Mouse (Mus musculus): ENCODE data around the gene Brwd1. TPM values are rescaled to one million over a fixed set of nuclear protein-coding genes. Genes with fewer than 3 reads are reported as not detected.
A peak's percentile ranks its signal among the peaks of the same experiment; 100 is the strongest.

The Brwd1 gene
- polyA plus RNA-seq, 1 experiment from 2014 or later: 12.1 TPM

- ATAC-seq (ENCODE audit: insufficient read depth): no peak
- Histone ChIP-seq H3K9ac (no peak overlapping the region), H3K27me3 (peaks cover 34% of the 10 kb centered on the region), H3K4me3 (replicated peaks) (no peak overlapping the region), H3K4me2 (peak overlapping the region; percentile 93; the same call in 1 of the 2 replicates), H3K27ac (replicated peaks) (no peak overlapping the region), H3K36me3 (replicated peaks) (peaks cover 16% of the 10 kb centered on the region; the same call in 1 of the 2 replicates), H3K4me1 (replicated peaks) (peaks cover 34% of the 10 kb centered on the region), H3K9me3 (replicated peaks) (no peaks in the 10 kb centered on the region)
- WGBS (ENCODE audit: insufficient replicate concordance): 76% methylated on average over 7 of the region's 7 CpGs
Observed at GRCm38 (mm10) chr16:96080524-96080923, 1.8 kb downstream of the Brwd1 start.

GRCm38 (mm10) chr16:96068364-96068763, 14.0 kb downstream of the Brwd1 start:
- Histone ChIP-seq H3K36me3 (replicated peaks) (peaks cover 48% of the 10 kb centered on the region), H3K4me3 (replicated peaks) (no peak overlapping the region), H3K4me2 (no peak overlapping the region), H3K9me3 (replicated peaks) (no peaks in the 10 kb centered on the region), H3K27ac (replicated peaks) (no peak overlapping the region), H3K27me3 (no peaks in the 10 kb centered on the region), H3K4me1 (replicated peaks) (no peaks in the 10 kb centered on the region), H3K9ac (no peak overlapping the region)
- WGBS (ENCODE audit: insufficient replicate concordance): 55% methylated on average over 6 of the region's 6 CpGs
- ATAC-seq (ENCODE audit: insufficient read depth): no peak

GRCm38 (mm10) chr16:96066174-96066573, 16.2 kb downstream of the Brwd1 start:
- Histone ChIP-seq H3K9me3 (replicated peaks) (no peaks in the 10 kb centered on the region), H3K4me3 (replicated peaks) (no peak overlapping the region), H3K36me3 (replicated peaks) (peaks cover 60% of the 10 kb centered on the region), H3K27ac (replicated peaks) (peak overlapping the region; percentile 29; the same call in 1 of the 2 replicates), H3K27me3 (no peaks in the 10 kb centered on the region), H3K4me1 (replicated peaks) (no peaks in the 10 kb centered on the region), H3K4me2 (no peak overlapping the region), H3K9ac (no peak overlapping the region)
- peak; percentile 65 for ATAC-seq (ENCODE audit: insufficient read depth)
- 60% methylated on average over 12 of the region's 12 CpGs for WGBS (ENCODE audit: insufficient replicate concordance)

DNA sequence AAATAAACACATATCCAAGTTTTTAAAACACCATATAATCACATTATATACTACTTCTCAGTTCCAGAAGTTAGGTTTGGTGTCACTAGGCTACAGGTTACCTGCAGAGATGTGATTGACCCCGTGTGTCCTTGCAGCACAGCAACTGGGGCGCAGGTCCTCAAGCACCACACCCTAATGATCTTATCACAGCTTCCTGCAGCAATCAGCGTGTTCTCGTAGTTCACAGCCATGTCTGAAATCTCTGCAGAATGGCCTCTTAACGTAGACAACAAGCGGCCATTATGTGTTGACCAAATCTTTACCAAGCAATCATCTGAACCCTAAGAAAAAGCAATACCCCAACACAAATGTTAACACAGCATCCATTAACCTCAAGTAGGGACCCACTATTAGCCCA, 17.7 kb downstream of the Brwd1 start:
- WGBS (ENCODE audit: insufficient replicate concordance): 68% methylated on average over 6 of the region's 6 CpGs
- Histone ChIP-seq H3K27ac (replicated peaks) (no peak overlapping the region), H3K4me1 (replicated peaks) (no peaks in the 10 kb centered on the region), H3K27me3 (no peaks in the 10 kb centered on the region), H3K9me3 (replicated peaks) (no peaks in the 10 kb centered on the region), H3K36me3 (replicated peaks) (peaks cover 63% of the 10 kb centered on the region), H3K4me2 (no peak overlapping the region), H3K9ac (no peak overlapping the region), H3K4me3 (replicated peaks) (no peak overlapping the region)
- no peak for ATAC-seq (ENCODE audit: insufficient read depth)

GRCm38 (mm10) chr16:96044096-96044495, 38.2 kb downstream of the Brwd1 start:
- no peak overlapping the region for H3K4me3 ChIP-seq (replicated peaks)
- WGBS (ENCODE audit: insufficient replicate concordance): 64% methylated on average over 5 of the region's 5 CpGs
- H3K9me3 ChIP-seq (replicated peaks): no peaks in the 10 kb centered on the region
- ATAC-seq (ENCODE audit: insufficient read depth): no peak
- H3K36me3 ChIP-seq (replicated peaks): peaks cover 75% of the 10 kb centered on the region
- no peak overlapping the region for H3K4me2 ChIP-seq
- H3K27me3 ChIP-seq: no peaks in the 10 kb centered on the region
- H3K27ac ChIP-seq (replicated peaks): no peak overlapping the region
- H3K9ac ChIP-seq: no peak overlapping the region
- H3K4me1 ChIP-seq (replicated peaks): no peaks in the 10 kb centered on the region

GRCm38 (mm10) chr16:96040691-96041090, 41.6 kb downstream of the Brwd1 start:
- WGBS (ENCODE audit: insufficient replicate concordance): 74% methylated on average over 4 of the region's 4 CpGs
- ATAC-seq (ENCODE audit: insufficient read depth): no peak
- Histone ChIP-seq H3K9ac (no peak overlapping the region), H3K27ac (replicated peaks) (no peak overlapping the region), H3K4me2 (no peak overlapping the region), H3K27me3 (no peaks in the 10 kb centered on the region), H3K36me3 (replicated peaks) (peaks cover 88% of the 10 kb centered on the region), H3K4me3 (replicated peaks) (no peak overlapping the region), H3K9me3 (replicated peaks) (no peaks in the 10 kb centered on the region), H3K4me1 (replicated peaks) (no peaks in the 10 kb centered on the region)

GRCm38 (mm10) chr16:96039538-96039937, 42.8 kb downstream of the Brwd1 start:
- Histone ChIP-seq H3K27ac (replicated peaks) (no peak overlapping the region), H3K36me3 (replicated peaks) (peaks cover 91% of the 10 kb centered on the region), H3K9me3 (replicated peaks) (no peaks in the 10 kb centered on the region), H3K27me3 (no peaks in the 10 kb centered on the region), H3K9ac (no peak overlapping the region), H3K4me3 (replicated peaks) (no peak overlapping the region), H3K4me1 (replicated peaks) (no peaks in the 10 kb centered on the region), H3K4me2 (no peak overlapping the region)
- WGBS (ENCODE audit: insufficient replicate concordance): 79% methylated on average over 6 of the region's 6 CpGs
- ATAC-seq (ENCODE audit: insufficient read depth): no peak

- Histone ChIP-seq H3K4me3 (replicated peaks) (no peak overlapping the region), H3K9ac (no peak overlapping the region), H3K4me2 (no peak overlapping the region), H3K27me3 (no peaks in the 10 kb centered on the region), H3K9me3 (replicated peaks) (no peaks in the 10 kb centered on the region), H3K36me3 (replicated peaks) (peaks cover 86% of the 10 kb centered on the region), H3K27ac (replicated peaks) (no peak overlapping the region), H3K4me1 (replicated peaks) (peaks cover 15% of the 10 kb centered on the region)
- WGBS (ENCODE audit: insufficient replicate concordance): 81% methylated on average over 6 of the region's 6 CpGs
- no peak for ATAC-seq (ENCODE audit: insufficient read depth)
Observed at GRCm38 (mm10) chr16:96034473-96034872, 47.9 kb downstream of the Brwd1 start.

DNA sequence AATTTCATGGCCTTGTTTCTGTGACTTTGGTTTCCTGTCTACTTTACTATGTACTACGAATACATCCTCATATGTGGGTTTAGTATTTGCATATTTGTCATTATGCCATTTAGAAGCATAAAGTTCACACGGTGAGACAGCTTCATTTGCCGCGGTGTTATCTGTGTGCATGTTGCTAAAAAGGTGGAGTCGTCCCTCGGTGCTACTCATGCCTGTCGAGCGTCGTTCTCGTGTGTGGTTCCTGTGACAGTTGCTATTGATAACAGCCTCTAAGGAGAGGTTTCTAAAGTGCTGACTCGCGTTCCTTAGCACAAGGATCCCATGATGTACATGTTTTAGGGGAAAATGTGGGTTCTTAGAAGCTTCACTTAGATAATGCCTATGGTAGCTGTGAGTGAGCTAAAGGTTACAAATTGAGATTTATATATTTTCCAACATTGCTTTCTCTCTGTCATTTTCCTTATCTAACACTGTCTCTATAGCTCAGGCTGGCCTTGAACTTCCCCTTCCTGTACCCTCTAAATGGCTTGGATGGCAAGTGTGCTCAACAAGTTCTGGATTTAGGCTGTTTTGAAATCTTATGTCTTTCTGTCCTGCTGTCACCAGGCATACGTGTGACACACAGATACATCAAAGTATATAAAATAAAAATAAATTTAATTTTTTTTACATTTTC, 49.8 kb downstream of the Brwd1 start:
- H3K27me3 ChIP-seq: no peaks in the 10 kb centered on the region
- 26% methylated on average over 13 of the region's 13 CpGs for WGBS (ENCODE audit: insufficient replicate concordance)

DNA sequence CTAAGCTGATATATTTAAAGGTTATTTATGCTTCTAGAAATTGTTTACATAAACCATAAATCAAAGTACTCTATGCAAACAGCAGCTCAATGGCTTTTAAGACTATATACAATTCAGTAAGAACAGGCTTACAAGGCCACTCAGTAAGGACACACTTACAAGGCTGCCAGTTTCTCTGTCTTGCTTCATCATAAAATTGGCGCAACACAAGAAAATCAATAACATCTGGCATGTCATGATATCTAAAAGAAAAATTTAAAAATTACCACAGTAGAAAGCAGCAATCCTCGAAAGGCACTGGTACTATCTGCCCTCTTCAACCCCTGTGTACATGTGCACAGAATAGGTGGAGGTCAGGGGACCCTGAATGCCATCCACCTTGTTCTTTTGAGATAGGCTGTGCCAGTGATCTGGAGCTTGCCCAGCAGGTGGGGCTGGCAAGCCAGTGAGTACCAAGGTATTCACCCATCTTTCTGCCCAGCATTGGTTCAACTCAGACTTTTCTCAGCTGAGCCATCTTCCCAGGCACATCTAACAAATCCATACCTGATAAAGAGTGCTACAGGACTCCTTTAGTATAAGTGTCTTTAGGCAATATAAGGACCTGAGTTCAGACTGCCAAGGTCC, 51.7 kb downstream of the Brwd1 start:
- H3K36me3 ChIP-seq (replicated peaks): peaks cover 88% of the 10 kb centered on the region

More for the DNA sequence above, 49.8 kb downstream of the Brwd1 start:
- H3K36me3 ChIP-seq (replicated peaks): peaks cover 87% of the 10 kb centered on the region
- H3K27ac ChIP-seq (replicated peaks): peak overlapping the region; percentile 59
- no peak overlapping the region for H3K9ac ChIP-seq
- no peaks in the 10 kb centered on the region for H3K9me3 ChIP-seq (replicated peaks)
- no peak overlapping the region for H3K4me3 ChIP-seq (replicated peaks)
- peaks cover 15% of the 10 kb centered on the region for H3K4me1 ChIP-seq (replicated peaks)
- no peak overlapping the region for H3K4me2 ChIP-seq
- peak; percentile 85 for ATAC-seq (ENCODE audit: insufficient read depth)

DNA sequence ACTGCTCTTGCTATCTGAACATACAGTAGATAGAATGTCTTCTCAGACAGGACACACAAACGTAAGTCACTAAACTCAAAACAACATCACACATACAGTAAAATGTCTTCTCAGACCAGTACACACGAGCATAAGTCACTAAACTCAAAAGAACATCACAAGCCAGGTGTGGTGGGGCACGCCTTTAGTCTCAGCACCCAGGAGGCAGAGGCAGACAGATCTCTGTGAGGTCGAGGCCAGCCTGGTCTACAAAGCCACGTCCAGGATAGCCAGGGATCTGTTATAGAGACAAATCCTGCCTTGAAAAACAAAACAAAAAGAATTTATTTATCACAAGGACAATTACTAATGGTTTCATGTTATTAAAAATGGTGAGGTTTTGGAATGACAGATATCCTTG, 56.1 kb downstream of the Brwd1 start:
- H3K9me3 ChIP-seq (replicated peaks): no peaks in the 10 kb centered on the region
- peaks cover 73% of the 10 kb centered on the region for H3K36me3 ChIP-seq (replicated peaks)
- H3K4me1 ChIP-seq (replicated peaks): no peaks in the 10 kb centered on the region
- no peak overlapping the region for H3K9ac ChIP-seq
- no peak for ATAC-seq (ENCODE audit: insufficient read depth)
- 68% methylated on average over 5 of the region's 5 CpGs for WGBS (ENCODE audit: insufficient replicate concordance)
- no peak overlapping the region for H3K4me3 ChIP-seq (replicated peaks)
- no peak overlapping the region for H3K4me2 ChIP-seq
- no peak overlapping the region for H3K27ac ChIP-seq (replicated peaks)
- no peaks in the 10 kb centered on the region for H3K27me3 ChIP-seq

More for the DNA sequence above, 51.7 kb downstream of the Brwd1 start:
- H3K27ac ChIP-seq (replicated peaks): no peak overlapping the region
- no peaks in the 10 kb centered on the region for H3K9me3 ChIP-seq (replicated peaks)
- ATAC-seq (ENCODE audit: insufficient read depth): no peak
- no peak overlapping the region for H3K4me3 ChIP-seq (replicated peaks)
- WGBS (ENCODE audit: insufficient replicate concordance): 74% methylated on average over 2 of the region's 2 CpGs
- H3K4me1 ChIP-seq (replicated peaks): peaks cover 15% of the 10 kb centered on the region
- H3K4me2 ChIP-seq: no peak overlapping the region
- no peaks in the 10 kb centered on the region for H3K27me3 ChIP-seq
- H3K9ac ChIP-seq: no peak overlapping the region

All from liver, embryonic 15.5 days (tissue).